ENCODE assay signal across 8 mouse cellular contexts in genomic region chr4:41653296-41653695, GRCm38 (mm10). TPM values are rescaled to one million over a fixed set of nuclear protein-coding genes. Genes with fewer than 3 reads are reported as not detected.
DNase-seq lines count a peak whose midpoint lies in the region; ATAC-seq lines count a peak whose summit lies in the region.

No protein-coding gene starts in this region.

- no peak overlapping the region for H3K4me2 ChIP-seq in limb, embryonic 11.5 days (ENCODE audit: low read depth, severe bottlenecking)

- no peak overlapping the region for H3K27ac ChIP-seq in limb, embryonic 11.5 days (replicated peaks; ENCODE audit: low read depth, low read length)

- peaks cover 20% of the 10 kb centered on the region for H3K27me3 ChIP-seq in limb, embryonic 11.5 days (ENCODE audit: control insufficient read depth, insufficient read depth, low read length)

- 40% methylated on average over 6 of the region's 6 CpGs for WGBS in limb, embryonic 11.5 days

- no peak overlapping the region for H3K4me3 ChIP-seq in limb, embryonic 11.5 days (ENCODE audit: low read depth, low read length)

- peaks cover 17% of the 10 kb centered on the region for H3K4me1 ChIP-seq in limb, embryonic 11.5 days (ENCODE audit: control insufficient read depth, insufficient read depth, low read length)

- ATAC-seq in limb, embryonic 11.5 days (ENCODE audit: insufficient number of reproducible peaks, low FRiP score, low TSS enrichment, low read depth): no peak

- no peaks in the 10 kb centered on the region for H3K36me3 ChIP-seq in limb, embryonic 11.5 days (ENCODE audit: control insufficient read depth, insufficient read depth, low read length)

- H3K9me3 ChIP-seq in limb, embryonic 11.5 days (ENCODE audit: control insufficient read depth, low read length): no peaks in the 10 kb centered on the region

- no peak overlapping the region for H3K9ac ChIP-seq in limb, embryonic 11.5 days (ENCODE audit: low read length)

- DNase-seq in ovary, postnatal 14 days (ENCODE audit: low spot score): peak; percentile 65
- DNase-seq in ovary, postnatal 10 days (ENCODE audit: low spot score): no peak
- peak; percentile 85 for DNase-seq in cerebellum, adult 9-10 months
- DNase-seq in frontal cortex, adult 2 months (ENCODE audit: extremely low spot score in 1 of 2, low spot score in 1 of 2): peak; percentile 50 to 82
- peak; percentile 49 for DNase-seq in kidney, adult 11 months
- DNase-seq in limb, embryonic 11.5 days (ENCODE audit: low spot score): peak; percentile 91
- peak; percentile 85 for DNase-seq in neural tube, embryonic 10.5 days (ENCODE audit: extremely low spot score, low spot score)
- peak; percentile 23 to 68 for DNase-seq in thymus, postnatal 10 days (ENCODE audit: low spot score in 2 of 2)

RNA-seq across cellular contexts. Expression of gene Enho, which starts 13.2 kb away (rescaled TPM):
- 111 and 117 TPM in 2 replicates for polyA plus RNA-seq in frontal cortex, adult 2 months (2012; rRNA removed)
- 20.8 and 22.5 TPM in 2 replicates for polyA plus RNA-seq in limb, embryonic 11.5 days (2014; fragmentation: Nextera tagmentation; extraction: Ambion mirVana)

RNA-seq across cellular contexts. Expression of gene Cntfr, which starts 43.6 kb away (rescaled TPM):
- polyA plus RNA-seq in frontal cortex, adult 2 months (2012; rRNA removed): 79.4 and 92.6 TPM in 2 replicates
- 5.6 and 9.2 TPM in 2 replicates for polyA plus RNA-seq in limb, embryonic 11.5 days (2014; fragmentation: Nextera tagmentation; extraction: Ambion mirVana)

RNA-seq across cellular contexts. Expression of gene Il11ra1, which starts 46.5 kb away (rescaled TPM):
- polyA plus RNA-seq in frontal cortex, adult 2 months (2012; rRNA removed): 37.0 and 38.1 TPM in 2 replicates
- 202 and 214 TPM in 2 replicates for polyA plus RNA-seq in limb, embryonic 11.5 days (2014; fragmentation: Nextera tagmentation; extraction: Ambion mirVana)
